Mouse (Mus musculus): Measurements from ENCODE around the gene Guca2a.

The Guca2a gene

GRCm38 (mm10) chr4:119642666-119643065, 5.2 kb downstream of the Guca2a start:
- DNase-seq (ENCODE audit: low spot score): no peak

- no peak for DNase-seq (ENCODE audit: low spot score)
Observed at GRCm38 (mm10) chr4:119657011-119657410, 19.5 kb downstream of the Guca2a start.

- DNase-seq (ENCODE audit: low spot score): no peak
Observed at GRCm38 (mm10) chr4:119658246-119658645, 20.7 kb downstream of the Guca2a start.

- DNase-seq (ENCODE audit: low spot score): no peak
Observed at GRCm38 (mm10) chr4:119658731-119659130, 21.2 kb downstream of the Guca2a start, which contains the start of gene Guca2b. TSS of gene Guca2b (minus strand) at chr4:119658954.

GRCm38 (mm10) chr4:119660007-119660406, 22.5 kb downstream of the Guca2a start:
- no peak for DNase-seq (ENCODE audit: low spot score)

- no peak for DNase-seq (ENCODE audit: low spot score)
Observed at GRCm38 (mm10) chr4:119662151-119662550, 24.6 kb downstream of the Guca2a start.

- no peak for DNase-seq (ENCODE audit: low spot score)
Observed at GRCm38 (mm10) chr4:119662976-119663375, 25.5 kb downstream of the Guca2a start.

- no peak for DNase-seq (ENCODE audit: low spot score)
Observed at GRCm38 (mm10) chr4:119663409-119664095, 26.0 kb downstream of the Guca2a start.

- no peak for DNase-seq (ENCODE audit: low spot score)
Observed at GRCm38 (mm10) chr4:119665166-119665565, 27.7 kb downstream of the Guca2a start.

GRCm38 (mm10) chr4:119666116-119666515, 28.6 kb downstream of the Guca2a start:
- DNase-seq (ENCODE audit: low spot score): no peak

- DNase-seq (ENCODE audit: low spot score): no peak
Observed at GRCm38 (mm10) chr4:119667454-119667853, 29.9 kb downstream of the Guca2a start.

- DNase-seq (ENCODE audit: low spot score): no peak
Observed at GRCm38 (mm10) chr4:119668185-119668584, 30.7 kb downstream of the Guca2a start.

GRCm38 (mm10) chr4:119668596-119668995, 31.1 kb downstream of the Guca2a start:
- DNase-seq (ENCODE audit: low spot score): no peak

- no peak for DNase-seq (ENCODE audit: low spot score)
Observed at GRCm38 (mm10) chr4:119669356-119670209, 32.1 kb downstream of the Guca2a start.

- DNase-seq (ENCODE audit: low spot score): no peak
Observed at GRCm38 (mm10) chr4:119670210-119670555, 32.7 kb downstream of the Guca2a start.

- no peak for DNase-seq (ENCODE audit: low spot score)
Observed at GRCm38 (mm10) chr4:119670736-119671135, 33.2 kb downstream of the Guca2a start.

GRCm38 (mm10) chr4:119671164-119671563, 33.7 kb downstream of the Guca2a start:
- DNase-seq (ENCODE audit: low spot score): no peak

GRCm38 (mm10) chr4:119672685-119673084, 35.2 kb downstream of the Guca2a start:
- no peak for DNase-seq (ENCODE audit: low spot score)

- no peak for DNase-seq (ENCODE audit: low spot score)
Observed at GRCm38 (mm10) chr4:119682596-119682995, 45.1 kb downstream of the Guca2a start.

GRCm38 (mm10) chr4:119685746-119686145, 48.2 kb downstream of the Guca2a start:
- DNase-seq (ENCODE audit: low spot score): no peak

Data from left cerebral cortex, adult 11 months (tissue).